Mouse (Mus musculus): ENCODE results near the gene Srp72. TPM values are rescaled to one million over a fixed set of nuclear protein-coding genes. Genes with fewer than 3 reads are reported as not detected.

Srp72 gene
- total and polyA plus RNA-seq, 3 experiments: 77.4 to 148 (median 85.2) TPM

DNA sequence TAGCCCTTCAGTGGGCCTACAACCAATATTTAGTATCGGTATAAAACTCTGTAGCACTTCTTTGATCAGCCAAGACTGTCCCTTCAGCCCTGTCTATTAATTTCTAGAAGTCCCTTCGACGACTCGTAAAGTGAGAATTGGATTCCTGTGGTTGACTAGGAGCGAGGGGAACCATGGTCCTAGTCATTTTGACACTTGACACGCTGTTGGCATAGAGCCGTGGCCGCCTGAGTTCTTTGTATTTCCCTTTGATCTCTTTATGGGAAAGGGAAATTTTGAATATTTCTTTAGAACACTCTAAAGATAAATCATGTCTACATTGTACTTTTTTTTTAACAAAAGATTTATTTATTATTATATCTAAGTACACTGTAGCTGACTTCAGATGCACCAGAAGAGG, 1.3 kb downstream of the Srp72 start:
- H3K79me2 ChIP-seq (replicated peaks; ENCODE audit: control insufficient read depth, extremely low read depth, insufficient read depth, poor library complexity, severe bottlenecking): peaks cover 31% of the 10 kb centered on the region
- H3K4me1 ChIP-seq (ENCODE audit: control insufficient read depth in 1 of 2, insufficient read depth in 2 of 2): peaks cover 4 to 17% of the 10 kb centered on the region in 2 experiments; a peak in 3 of 4 replicates
- H3K27ac ChIP-seq (ENCODE audit: insufficient read depth, low read depth): no peak overlapping the region; the same call in 1 of the 2 replicates
- DNase-seq (ENCODE audit: extremely low read depth): no peak
- H3K9me3 ChIP-seq (replicated peaks; ENCODE audit: low read length): no peaks in the 10 kb centered on the region
- H3K4me2 ChIP-seq (ENCODE audit: insufficient read depth, low read depth, poor library complexity, severe bottlenecking): peak overlapping the region; percentile 94
- H3K27me3 ChIP-seq (replicated peaks): no peaks in the 10 kb centered on the region
- H3K36me3 ChIP-seq (replicated peaks in 1 of 2; ENCODE audit: control insufficient read depth in 1 of 2, insufficient read depth in 1 of 2, low read length in 1 of 2): peaks cover 30 to 50% of the 10 kb centered on the region in 2 experiments
- no peak for TF ChIP-seq POLR2A (IDR thresholded peaks at IDR 0.05; ENCODE audit: low read depth, low read length)
- TF ChIP-seq IRF4 (IDR thresholded peaks at IDR 0.05; ENCODE audit: low read depth, low read length): no peak
- no peak for TF ChIP-seq CHD1 (IDR thresholded peaks at IDR 0.05; ENCODE audit: low read depth, low read length)
- TF ChIP-seq ELF1 (IDR thresholded peaks at IDR 0.05; ENCODE audit: low read depth, low read length): no peak
- no peak for TF ChIP-seq POLR2AphosphoS2 (IDR thresholded peaks at IDR 0.05; ENCODE audit: low read depth, low read length)
- no peak for TF ChIP-seq MEF2A (IDR thresholded peaks at IDR 0.05; ENCODE audit: borderline replicate concordance, low read depth, low read length)
- TF ChIP-seq NRF1 (IDR thresholded peaks at IDR 0.05; ENCODE audit: low read depth, low read length): no peak
- no peak for TF ChIP-seq RCOR1 (conservative IDR thresholded peaks at IDR 0.05; ENCODE audit: low read depth, low read length)
- no peak for TF ChIP-seq CHD2 (IDR thresholded peaks at IDR 0.05; ENCODE audit: low read length)
- no peak for TF ChIP-seq USF1 (IDR thresholded peaks at IDR 0.05; ENCODE audit: low read depth, low read length)
- TF ChIP-seq NELFE (IDR thresholded peaks at IDR 0.05; ENCODE audit: low read depth, low read length): no peak
- no peak for TF ChIP-seq KAT2A (IDR thresholded peaks at IDR 0.05; ENCODE audit: insufficient replicate concordance, low read length)
- no peak for TF ChIP-seq EP300 (IDR thresholded peaks at IDR 0.05; ENCODE audit: low read length)
- no peak for TF ChIP-seq E2F4 (IDR thresholded peaks at IDR 0.05; ENCODE audit: insufficient replicate concordance, low read depth, low read length)
- no peak for TF ChIP-seq MAX (IDR thresholded peaks at IDR 0.05; ENCODE audit: low read length)
- no peak for TF ChIP-seq ZC3H11A (IDR thresholded peaks at IDR 0.05; ENCODE audit: low read depth, low read length)
- TF ChIP-seq MXI1 (IDR thresholded peaks at IDR 0.05; ENCODE audit: low read depth, low read length): no peak
- peak overlapping the region; percentile 97 for H3K9ac ChIP-seq (ENCODE audit: insufficient read depth, low read depth)
- dilution Hi-C loops (cut with MboI; ENCODE audit: extremely low pct_ligation_motif_present, extremely low pct_unique_long_range_greater_than_20kb, low sequenced_read_pairs) (no loop called here), in situ Hi-C loops (cut with MboI; ENCODE audit: low pct_ligation_motif_present, low pct_unique_long_range_greater_than_20kb, low sequenced_read_pairs) (no loop called here)
- H3K4me3 ChIP-seq (replicated peaks in 1 of 3; ENCODE audit: low read depth in 2 of 3, low read length in 2 of 3, poor library complexity in 1 of 3): peak overlapping the region; percentile 60 to 99 (median 98)

DNA sequence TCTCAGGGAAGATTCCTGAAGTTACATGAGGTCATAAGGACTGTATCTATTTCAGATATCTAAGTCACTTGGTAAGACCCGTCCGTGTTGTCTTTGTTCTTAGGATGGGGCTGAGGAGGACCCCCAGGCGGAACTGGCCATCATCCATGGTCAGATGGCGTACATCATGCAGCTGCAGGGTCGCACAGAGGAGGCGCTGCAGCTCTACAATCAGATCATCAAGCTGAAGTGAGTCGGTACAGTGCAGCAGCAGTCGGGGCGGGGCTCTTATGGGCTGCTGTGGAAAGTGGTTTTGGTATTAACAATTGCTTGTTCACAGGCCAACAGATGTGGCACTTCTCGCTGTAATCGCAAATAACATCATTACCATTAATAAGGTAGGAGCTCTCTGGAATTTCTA, 9.5 kb downstream of the Srp72 start:
- H3K79me2 ChIP-seq (replicated peaks; ENCODE audit: control insufficient read depth, extremely low read depth, insufficient read depth, poor library complexity, severe bottlenecking): peaks cover 5% of the 10 kb centered on the region; the same call in 1 of the 2 replicates

More for the DNA sequence above, 9.5 kb downstream of the Srp72 start:
- Histone ChIP-seq H3K27ac (ENCODE audit: insufficient read depth, low read depth) (no peak overlapping the region), H3K9me3 (replicated peaks; ENCODE audit: low read length) (no peaks in the 10 kb centered on the region), H3K4me1 (ENCODE audit: control insufficient read depth in 1 of 2, insufficient read depth in 2 of 2) (no peaks in the 10 kb centered on the region), H3K4me2 (ENCODE audit: insufficient read depth, low read depth, poor library complexity, severe bottlenecking) (no peak overlapping the region), H3K27me3 (replicated peaks) (no peaks in the 10 kb centered on the region), H3K36me3 (replicated peaks in 1 of 2; ENCODE audit: control insufficient read depth in 1 of 2, insufficient read depth in 1 of 2, low read length in 1 of 2) (peaks cover 58 to 87% of the 10 kb centered on the region in 2 experiments), H3K4me3 (replicated peaks in 1 of 3; ENCODE audit: low read depth in 2 of 3, low read length in 2 of 3, poor library complexity in 1 of 3) (no peak overlapping the region), H3K9ac (ENCODE audit: insufficient read depth, low read depth) (no peak overlapping the region)
- TF ChIP-seq MAX (IDR thresholded peaks at IDR 0.05; ENCODE audit: low read length): no peak
- TF ChIP-seq MAZ (IDR thresholded peaks at IDR 0.05; ENCODE audit: low read depth, low read length): no peak
- no peak for TF ChIP-seq CTCF (conservative IDR thresholded peaks at IDR 0.05 in 1 of 2, IDR thresholded peaks at IDR 0.05 in 1 of 2; ENCODE audit: low read depth in 2 of 2, low read length in 2 of 2)
- no peak for TF ChIP-seq RCOR1 (conservative IDR thresholded peaks at IDR 0.05; ENCODE audit: low read depth, low read length)
- TF ChIP-seq ETS1 (conservative IDR thresholded peaks at IDR 0.05; ENCODE audit: low read depth, low read length): no peak
- TF ChIP-seq TCF12 (IDR thresholded peaks at IDR 0.05; ENCODE audit: low read depth, low read length): no peak
- TF ChIP-seq ELF1 (IDR thresholded peaks at IDR 0.05; ENCODE audit: low read depth, low read length): no peak
- no peak for TF ChIP-seq POLR2AphosphoS2 (IDR thresholded peaks at IDR 0.05; ENCODE audit: low read depth, low read length)
- TF ChIP-seq BHLHE40 (IDR thresholded peaks at IDR 0.05; ENCODE audit: low read depth, low read length): no peak
- dilution Hi-C loops (cut with MboI; ENCODE audit: extremely low pct_ligation_motif_present, extremely low pct_unique_long_range_greater_than_20kb, low sequenced_read_pairs) (no loop called here), in situ Hi-C loops (cut with MboI; ENCODE audit: low pct_ligation_motif_present, low pct_unique_long_range_greater_than_20kb, low sequenced_read_pairs) (no loop called here)
- DNase-seq (ENCODE audit: extremely low read depth): no peak
